Mouse (Mus musculus): ENCODE results near the gene Fam122a.

Fam122a gene

GRCm38 (mm10) chr19:24431381-24431780 lies 45.8 kb downstream of the Fam122a start:
- no peak for DNase-seq (ENCODE audit: low read depth, low spot score)

GRCm38 (mm10) chr19:24428011-24428410 lies 49.1 kb downstream of the Fam122a start:
- DNase-seq (ENCODE audit: low read depth, low spot score): no peak

DNA sequence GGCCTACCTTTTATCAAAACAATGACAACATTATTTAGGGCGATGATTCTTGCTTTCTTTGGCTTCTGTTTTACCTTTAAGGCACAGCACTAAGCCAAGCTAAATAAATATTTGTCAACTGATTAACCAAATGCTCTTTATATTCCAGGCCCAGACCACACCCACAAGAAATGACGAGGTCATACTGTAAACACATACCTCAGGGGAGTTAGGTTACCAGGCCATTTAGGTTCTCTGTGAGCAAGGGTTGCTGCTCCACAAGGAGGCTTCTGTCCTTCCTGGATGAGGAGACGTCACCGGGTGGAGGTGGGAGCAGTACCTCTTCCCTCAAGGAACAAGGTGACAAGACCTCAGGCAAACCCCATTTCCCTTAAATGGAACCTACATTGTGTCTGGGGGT lies 49.9 kb downstream of the Fam122a start:
- DNase-seq (ENCODE audit: low read depth, low spot score): no peak

DNA sequence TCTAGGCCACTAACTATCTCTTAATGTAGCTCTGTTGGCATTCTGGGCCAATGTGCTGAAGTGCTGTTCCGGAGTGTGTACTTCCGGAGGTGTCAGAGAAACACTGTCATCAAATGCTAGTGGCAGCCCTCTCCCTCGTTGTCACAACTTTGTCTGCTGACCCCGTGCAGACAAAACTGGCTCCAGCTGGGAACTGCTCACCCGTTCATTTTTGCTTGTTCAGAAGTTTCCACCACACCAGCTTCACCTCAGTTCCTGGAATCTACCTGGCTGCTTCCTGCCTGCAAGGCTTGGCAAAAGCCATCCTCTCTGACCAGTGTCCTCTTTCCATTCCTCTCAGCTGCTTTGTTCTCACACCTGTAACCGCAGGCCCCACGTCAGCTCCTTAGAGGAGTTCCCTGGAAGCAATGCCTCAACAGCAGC lies 50.4 kb downstream of the Fam122a start:
- DNase-seq (ENCODE audit: low read depth, low spot score): no peak
